Mouse (Mus musculus) midbrain, postnatal 0 days (tissue): ENCODE results near the gene Xxylt1. TPM values are rescaled to one million over a fixed set of nuclear protein-coding genes. Genes with fewer than 3 reads are reported as not detected.

Experiments used
- ATAC-seq: fragments of 200-750 bp; cut with Nextera tagmentation; 2 replicates; pipeline ENCODE4 v1.8.0; 2017; ENCODE audit warnings: moderate number of reproducible peaks, mild to moderate bottlenecking, moderate TSS enrichment, moderate library complexity; ENCODE audit not compliant: low FRiP score
- DNase-seq: peaks from one replicate; pipeline ENCODE4 v3.0.0-alpha.2; 2015; ENCODE audit warnings: low spot score
- H3K27ac ChIP-seq: fragments of 300-500 bp; sonication (generic); 2 replicates; pipeline ENCODE4 v1.5.1; 2014; ENCODE audit warnings: low read depth, mild to moderate bottlenecking, low read length, mixed read lengths
- H3K27me3 ChIP-seq: fragments of 300-500 bp; sonication (generic); 2 replicates; pipeline ENCODE4 v1.6.1; 2014; ENCODE audit warnings: low read length, control low read depth, mixed read lengths; ENCODE audit not compliant: insufficient read depth
- H3K36me3 ChIP-seq: fragments of 300-500 bp; sonication (generic); 2 replicates; pipeline ENCODE4 v1.6.1; 2014; ENCODE audit warnings: low read length, control low read depth, mixed read lengths; ENCODE audit not compliant: insufficient read depth
- H3K4me1 ChIP-seq: fragments of 300-500 bp; sonication (generic); 2 replicates; pipeline ENCODE4 v1.6.1; 2014; ENCODE audit warnings: mild to moderate bottlenecking, control low read depth, antibody characterized with exemption, low read length, mixed read lengths; ENCODE audit not compliant: insufficient read depth
- H3K4me2 ChIP-seq: fragments of 300-500 bp; sonication (generic); 2 replicates; pipeline ENCODE4 v1.6.1; 2014; ENCODE audit warnings: low read depth, mild to moderate bottlenecking, low read length, mixed read lengths; ENCODE audit not compliant: poor library complexity, severe bottlenecking
- H3K4me3 ChIP-seq: fragments of 300-500 bp; sonication (generic); 2 replicates; pipeline ENCODE4 v1.5.1; 2014; ENCODE audit warnings: low read depth, mild to moderate bottlenecking, low read length, moderate library complexity
- H3K9ac ChIP-seq: fragments of 300-500 bp; sonication (generic); replicated peaks from 2 replicates; pipeline ENCODE4 v1.6.1; 2014; ENCODE audit warnings: mild to moderate bottlenecking, low read length, moderate library complexity, mixed read lengths; ENCODE audit not compliant: poor library complexity, severe bottlenecking
- H3K9me3 ChIP-seq: fragments of 300-500 bp; sonication (generic); 2 replicates; pipeline ENCODE4 v1.6.1; 2016; ENCODE audit warnings: low read length, control low read depth
- CTCF ChIP-seq: IDR thresholded peaks from 2 replicates; pipeline ENCODE4 v1.5.1; 2016; ENCODE audit warnings: antibody characterized with exemption, mild to moderate bottlenecking
- WGBS: fragments of 180-500 bp; shearing (Covaris S2); extraction: QIAGEN DNeasy Blood & Tissue Kit; methylation state at CpG from one replicate; pipeline ENCODE4 v1.1.7; 2014; 5-methylcytosine and 5-hydroxymethylcytosine counted together
- polyA plus RNA-seq: library from polyadenylated mRNA; unstranded; fragments of >200 nt; fragmentation: Nextera tagmentation; extraction: Ambion mirVana; gene quantifications from 2 replicates; pipeline ENCODE4 v1.2.1, GENCODE M21; 2015
- total RNA-seq: library from RNA; depleted of rRNA; stranded (reverse); fragments of >200 nt; gene quantifications from 2 replicates; pipeline ENCODE4 v1.2.3, GENCODE M21; 2014

Xxylt1 gene
- total and polyA plus RNA-seq, 2 experiments from 2014 or later: 18.2 to 34.5 TPM

GRCm38 (mm10) chr16:31068280-31068679 is 13.0 kb downstream of the Xxylt1 start:
- H3K4me2 ChIP-seq: no peak overlapping the region
- no peaks in the 10 kb centered on the region; the same call in 1 of the 2 replicates for H3K36me3 ChIP-seq
- no peaks in the 10 kb centered on the region for H3K9me3 ChIP-seq
- no peaks in the 10 kb centered on the region; the same call in 1 of the 2 replicates for H3K4me1 ChIP-seq
- WGBS: 91% methylated on average over 7 of the region's 7 CpGs
- no peak for TF ChIP-seq CTCF
- H3K9ac ChIP-seq: no peak overlapping the region
- DNase-seq (no peak), ATAC-seq (no peak)
- no peak overlapping the region for H3K27ac ChIP-seq
- no peaks in the 10 kb centered on the region for H3K27me3 ChIP-seq
- H3K4me3 ChIP-seq: no peak overlapping the region

DNA sequence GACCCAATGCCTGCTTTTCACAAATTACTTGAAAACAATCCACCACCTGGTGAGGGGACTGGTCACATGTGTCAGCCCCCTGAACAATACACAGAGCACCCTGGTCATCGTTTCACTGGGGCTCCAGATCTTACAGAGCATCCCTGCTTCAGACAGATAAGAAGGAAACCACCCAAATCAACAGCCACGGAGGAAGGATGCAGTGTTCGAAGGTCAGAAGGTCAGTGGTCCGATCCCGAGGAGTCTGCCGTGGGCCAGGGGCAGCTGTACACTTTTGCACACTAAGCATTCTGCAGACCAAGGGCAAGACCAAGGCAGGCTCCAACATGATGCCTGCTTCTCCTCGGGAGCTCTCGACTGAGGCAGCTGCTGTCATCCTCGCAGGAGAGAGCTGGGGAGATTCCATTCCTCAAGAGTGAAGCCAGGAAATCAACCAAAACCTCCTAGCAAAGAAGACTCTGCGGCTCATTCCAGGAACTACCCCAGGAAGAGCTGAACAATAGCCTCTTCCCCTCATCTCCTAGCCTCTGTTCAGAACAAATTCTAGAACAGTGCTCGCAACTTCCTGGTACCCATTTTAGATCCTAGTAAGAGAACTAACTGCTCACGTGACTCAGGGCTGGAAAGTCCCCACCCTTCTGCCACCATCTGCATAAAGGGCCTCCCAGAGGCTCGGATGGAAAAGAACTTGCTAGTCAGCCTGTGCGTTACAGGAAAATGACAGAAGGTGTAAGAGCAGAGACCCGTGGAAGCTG is 14.7 kb downstream of the Xxylt1 start:
- H3K9ac ChIP-seq: no peak overlapping the region
- no peak overlapping the region for H3K4me3 ChIP-seq
- no peaks in the 10 kb centered on the region; the same call in 1 of the 2 replicates for H3K36me3 ChIP-seq
- no peak overlapping the region for H3K4me2 ChIP-seq
- H3K9me3 ChIP-seq: no peaks in the 10 kb centered on the region
- no peak overlapping the region for H3K27ac ChIP-seq
- H3K27me3 ChIP-seq: no peaks in the 10 kb centered on the region
- ATAC-seq: no peak
- no peak for DNase-seq
- no peak for TF ChIP-seq CTCF
- no peaks in the 10 kb centered on the region; the same call in 1 of the 2 replicates for H3K4me1 ChIP-seq
- 68% methylated on average over 15 of the region's 15 CpGs for WGBS

GRCm38 (mm10) chr16:31064782-31065181 is 16.4 kb downstream of the Xxylt1 start:
- H3K9me3 ChIP-seq: no peaks in the 10 kb centered on the region
- 93% methylated on average over 6 of the region's 6 CpGs for WGBS
- H3K4me1 ChIP-seq: no peaks in the 10 kb centered on the region
- no peak overlapping the region for H3K9ac ChIP-seq
- no peak overlapping the region for H3K4me3 ChIP-seq
- H3K27me3 ChIP-seq: no peaks in the 10 kb centered on the region
- no peak for DNase-seq
- no peak for ATAC-seq
- no peak for TF ChIP-seq CTCF
- H3K4me2 ChIP-seq: no peak overlapping the region
- H3K36me3 ChIP-seq: no peaks in the 10 kb centered on the region; the same call in 1 of the 2 replicates
- H3K27ac ChIP-seq: no peak overlapping the region

- ATAC-seq (no peak), DNase-seq (no peak)
- Histone ChIP-seq H3K9ac (no peak overlapping the region), H3K27ac (no peak overlapping the region), H3K36me3 (no peaks in the 10 kb centered on the region), H3K4me3 (no peak overlapping the region), H3K9me3 (no peaks in the 10 kb centered on the region), H3K27me3 (no peaks in the 10 kb centered on the region), H3K4me2 (no peak overlapping the region), H3K4me1 (no peaks in the 10 kb centered on the region)
- no peak for TF ChIP-seq CTCF
- 93% methylated on average over 3 of the region's 3 CpGs for WGBS
These were observed 18.3 kb downstream of the Xxylt1 start for GRCm38 (mm10) chr16:31062918-31063317.

GRCm38 (mm10) chr16:31061246-31061880 is 19.9 kb downstream of the Xxylt1 start:
- no peaks in the 10 kb centered on the region for H3K9me3 ChIP-seq
- no peaks in the 10 kb centered on the region for H3K27me3 ChIP-seq
- H3K4me3 ChIP-seq: no peak overlapping the region
- ATAC-seq: no peak
- peak; percentile 12 for DNase-seq
- 83% methylated on average over 11 of the region's 11 CpGs for WGBS
- no peaks in the 10 kb centered on the region for H3K4me1 ChIP-seq
- no peak overlapping the region for H3K9ac ChIP-seq
- no peaks in the 10 kb centered on the region for H3K36me3 ChIP-seq
- no peak overlapping the region for H3K4me2 ChIP-seq
- TF ChIP-seq CTCF: no peak
- no peak overlapping the region for H3K27ac ChIP-seq

GRCm38 (mm10) chr16:31060714-31061113 is 20.5 kb downstream of the Xxylt1 start:
- Histone ChIP-seq H3K27me3 (no peaks in the 10 kb centered on the region), H3K4me1 (no peaks in the 10 kb centered on the region), H3K9me3 (no peaks in the 10 kb centered on the region), H3K9ac (no peak overlapping the region), H3K27ac (no peak overlapping the region), H3K4me2 (no peak overlapping the region), H3K36me3 (no peaks in the 10 kb centered on the region), H3K4me3 (no peak overlapping the region)
- no peak for DNase-seq
- 96% methylated on average over 13 of the region's 13 CpGs for WGBS
- ATAC-seq: no peak
- no peak for TF ChIP-seq CTCF
